Mouse (Mus musculus): ENCODE measurements around the gene Ypel1. TPM values are rescaled to one million over a fixed set of nuclear protein-coding genes. Genes with fewer than 3 reads are reported as not detected.

Ypel1 gene
- polyA plus RNA-seq, 1 experiment from 2014 or later: 119 TPM

DNA sequence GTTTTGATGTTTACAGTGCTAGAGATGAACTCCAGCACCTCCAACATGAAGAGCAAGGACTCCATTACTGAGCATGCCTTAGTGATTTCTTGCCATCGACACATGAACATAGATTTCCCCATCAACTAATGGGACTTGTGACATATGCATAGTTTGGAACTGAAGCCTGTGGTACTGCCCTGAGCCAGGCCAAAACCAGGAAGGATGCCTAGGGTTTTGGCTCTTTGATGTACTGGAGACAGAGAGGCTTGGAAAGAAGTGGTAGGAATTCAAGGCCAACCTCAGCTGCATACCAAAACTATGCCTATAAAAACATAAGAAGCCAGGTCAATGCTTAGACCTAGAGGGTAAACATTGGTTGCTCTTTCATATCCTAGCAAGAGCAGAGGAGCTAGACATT, 19.6 kb upstream of the Ypel1 start:
- H3K36me3 ChIP-seq (ENCODE audit: control insufficient read depth, insufficient read depth, low read length): no peaks in the 10 kb centered on the region; the same call in 1 of the 2 replicates
- 94% methylated on average over 1 of the region's 1 CpGs for WGBS

DNA sequence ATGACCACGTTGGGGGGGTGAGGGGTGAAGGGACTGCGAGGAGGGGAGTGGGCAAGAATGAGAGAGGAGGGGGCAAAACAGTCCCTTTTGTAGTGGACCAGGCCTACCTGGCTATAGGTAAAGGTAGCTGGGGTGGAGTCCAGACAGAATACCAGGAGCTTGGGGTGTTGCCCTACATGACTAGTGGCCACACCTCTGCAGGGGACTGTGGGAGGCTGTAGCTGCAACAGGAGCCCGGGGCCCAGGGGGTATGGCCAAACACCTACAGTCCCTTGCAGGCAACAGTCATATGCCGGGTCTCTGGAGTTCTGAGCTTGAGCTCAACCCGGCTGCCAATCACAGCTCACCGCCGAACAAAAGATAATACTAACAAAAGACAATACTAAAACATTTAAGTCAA, 17.4 kb upstream of the Ypel1 start:
- Histone ChIP-seq H3K9ac (ENCODE audit: low read length) (no peak overlapping the region), H3K4me3 (ENCODE audit: low read depth, low read length) (no peak overlapping the region), H3K4me2 (ENCODE audit: low read depth, low read length, severe bottlenecking) (no peak overlapping the region), H3K36me3 (ENCODE audit: control insufficient read depth, insufficient read depth, low read length) (no peaks in the 10 kb centered on the region; the same call in 1 of the 2 replicates), H3K9me3 (ENCODE audit: control insufficient read depth, low read length) (no peaks in the 10 kb centered on the region), H3K27me3 (ENCODE audit: control insufficient read depth, insufficient read depth, low read length) (no peaks in the 10 kb centered on the region), H3K4me1 (replicated peaks; ENCODE audit: control insufficient read depth, insufficient read depth, low read length) (no peaks in the 10 kb centered on the region), H3K27ac (ENCODE audit: low read depth, low read length) (no peak overlapping the region)
- no peak for DNase-seq (ENCODE audit: low spot score)
- 78% methylated on average over 7 of the region's 7 CpGs for WGBS
- ATAC-seq (replicated peaks; ENCODE audit: low FRiP score): no peak

More for the DNA sequence above, 19.6 kb upstream of the Ypel1 start:
- no peak overlapping the region for H3K4me2 ChIP-seq (ENCODE audit: low read depth, low read length, severe bottlenecking)
- H3K4me1 ChIP-seq (replicated peaks; ENCODE audit: control insufficient read depth, insufficient read depth, low read length): no peaks in the 10 kb centered on the region
- no peak overlapping the region for H3K4me3 ChIP-seq (ENCODE audit: low read depth, low read length)
- H3K9me3 ChIP-seq (ENCODE audit: control insufficient read depth, low read length): no peaks in the 10 kb centered on the region
- ATAC-seq (replicated peaks; ENCODE audit: low FRiP score): no peak
- no peak for DNase-seq (ENCODE audit: low spot score)
- no peak overlapping the region for H3K9ac ChIP-seq (ENCODE audit: low read length)
- no peaks in the 10 kb centered on the region for H3K27me3 ChIP-seq (ENCODE audit: control insufficient read depth, insufficient read depth, low read length)
- no peak overlapping the region for H3K27ac ChIP-seq (ENCODE audit: low read depth, low read length)

DNA sequence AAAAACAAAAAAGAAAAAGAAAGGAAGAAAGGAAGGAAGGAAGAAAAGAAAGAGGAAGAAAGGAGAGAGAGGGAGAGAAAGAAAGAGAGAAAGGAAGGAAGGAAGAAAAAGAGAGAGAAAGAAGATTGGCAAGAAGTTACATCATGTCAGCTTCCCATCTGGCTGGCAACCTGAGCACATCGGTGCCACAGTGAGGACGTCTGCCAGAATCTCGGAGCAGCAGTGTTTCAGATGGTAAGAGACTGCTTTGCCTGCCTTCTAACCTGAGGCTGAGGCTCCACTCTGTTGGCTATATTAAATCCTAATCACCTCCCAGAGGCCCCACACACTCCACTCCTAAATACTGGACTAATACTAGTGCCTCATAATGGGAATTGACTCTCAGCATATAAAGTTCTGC, 15.6 kb upstream of the Ypel1 start:
- no peaks in the 10 kb centered on the region for H3K9me3 ChIP-seq (ENCODE audit: control insufficient read depth, low read length)
- no peak overlapping the region for H3K27ac ChIP-seq (ENCODE audit: low read depth, low read length)
- H3K4me1 ChIP-seq (replicated peaks; ENCODE audit: control insufficient read depth, insufficient read depth, low read length): no peaks in the 10 kb centered on the region
- 91% methylated on average over 3 of the region's 3 CpGs for WGBS
- no peak overlapping the region for H3K4me2 ChIP-seq (ENCODE audit: low read depth, low read length, severe bottlenecking)
- H3K27me3 ChIP-seq (ENCODE audit: control insufficient read depth, insufficient read depth, low read length): no peaks in the 10 kb centered on the region
- ATAC-seq (replicated peaks; ENCODE audit: low FRiP score) (no peak), DNase-seq (ENCODE audit: low spot score) (no peak)
- no peak overlapping the region for H3K9ac ChIP-seq (ENCODE audit: low read length)
- no peaks in the 10 kb centered on the region; the same call in 1 of the 2 replicates for H3K36me3 ChIP-seq (ENCODE audit: control insufficient read depth, insufficient read depth, low read length)
- H3K4me3 ChIP-seq (ENCODE audit: low read depth, low read length): no peak overlapping the region

DNA sequence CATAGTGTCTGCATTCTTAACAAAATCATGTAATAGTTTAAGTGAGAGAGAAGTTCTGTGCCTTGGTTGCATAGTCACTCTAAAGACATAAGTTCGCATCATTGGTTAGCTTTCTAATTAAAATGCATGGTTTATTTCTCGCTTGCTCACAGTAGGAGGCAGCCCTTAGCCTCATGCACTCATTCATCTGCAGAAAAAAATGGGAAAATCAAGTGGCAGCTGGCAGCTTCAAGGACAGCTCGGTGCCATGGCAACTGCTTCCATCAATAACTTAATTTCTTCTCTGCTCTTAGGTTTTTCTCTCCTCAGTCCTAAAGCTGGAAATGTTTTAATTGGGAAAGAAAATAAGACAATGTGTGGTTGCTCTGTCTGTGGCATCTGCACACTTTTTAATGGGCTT, 13.9 kb upstream of the Ypel1 start:
- Histone ChIP-seq H3K4me1 (replicated peaks; ENCODE audit: control insufficient read depth, insufficient read depth, low read length) (no peaks in the 10 kb centered on the region), H3K36me3 (ENCODE audit: control insufficient read depth, insufficient read depth, low read length) (no peaks in the 10 kb centered on the region), H3K4me2 (ENCODE audit: low read depth, low read length, severe bottlenecking) (no peak overlapping the region), H3K27ac (ENCODE audit: low read depth, low read length) (no peak overlapping the region), H3K9me3 (ENCODE audit: control insufficient read depth, low read length) (no peaks in the 10 kb centered on the region), H3K27me3 (ENCODE audit: control insufficient read depth, insufficient read depth, low read length) (no peaks in the 10 kb centered on the region), H3K4me3 (ENCODE audit: low read depth, low read length) (no peak overlapping the region), H3K9ac (ENCODE audit: low read length) (no peak overlapping the region)
- WGBS: 35% methylated on average over 3 of the region's 3 CpGs
- ATAC-seq (replicated peaks; ENCODE audit: low FRiP score) (peak; percentile 55), DNase-seq (ENCODE audit: low spot score) (peak; percentile 48)

DNA sequence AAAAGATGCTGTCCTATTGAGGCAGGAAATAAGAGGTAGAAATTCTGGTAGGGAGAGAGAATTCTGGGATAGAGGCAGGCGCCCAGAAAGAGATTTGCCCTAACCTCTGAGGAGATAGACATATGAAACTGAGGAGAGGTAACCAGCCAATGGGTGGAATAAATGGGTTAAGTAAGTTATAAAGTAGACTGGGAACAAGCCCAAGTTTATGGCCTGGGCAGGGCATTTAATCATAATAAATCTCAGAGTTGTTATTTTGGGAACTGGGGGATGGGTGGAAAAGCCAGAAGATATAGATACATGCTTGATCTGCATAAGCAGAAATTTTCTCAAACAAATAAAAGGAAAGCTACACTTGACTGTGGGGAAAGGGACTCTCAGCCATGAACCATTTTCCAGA, 7.2 kb upstream of the Ypel1 start:
- 59% methylated on average over 1 of the region's 1 CpGs for WGBS
- no peaks in the 10 kb centered on the region for H3K27me3 ChIP-seq (ENCODE audit: control insufficient read depth, insufficient read depth, low read length)
- DNase-seq (ENCODE audit: low spot score) (no peak), ATAC-seq (replicated peaks; ENCODE audit: low FRiP score) (no peak)
- H3K9ac ChIP-seq (ENCODE audit: low read length): no peak overlapping the region
- H3K4me1 ChIP-seq (replicated peaks; ENCODE audit: control insufficient read depth, insufficient read depth, low read length): no peaks in the 10 kb centered on the region
- H3K9me3 ChIP-seq (ENCODE audit: control insufficient read depth, low read length): no peaks in the 10 kb centered on the region
- H3K27ac ChIP-seq (ENCODE audit: low read depth, low read length): no peak overlapping the region
- no peak overlapping the region for H3K4me2 ChIP-seq (ENCODE audit: low read depth, low read length, severe bottlenecking)
- H3K4me3 ChIP-seq (ENCODE audit: low read depth, low read length): no peak overlapping the region
- no peaks in the 10 kb centered on the region for H3K36me3 ChIP-seq (ENCODE audit: control insufficient read depth, insufficient read depth, low read length)

DNA sequence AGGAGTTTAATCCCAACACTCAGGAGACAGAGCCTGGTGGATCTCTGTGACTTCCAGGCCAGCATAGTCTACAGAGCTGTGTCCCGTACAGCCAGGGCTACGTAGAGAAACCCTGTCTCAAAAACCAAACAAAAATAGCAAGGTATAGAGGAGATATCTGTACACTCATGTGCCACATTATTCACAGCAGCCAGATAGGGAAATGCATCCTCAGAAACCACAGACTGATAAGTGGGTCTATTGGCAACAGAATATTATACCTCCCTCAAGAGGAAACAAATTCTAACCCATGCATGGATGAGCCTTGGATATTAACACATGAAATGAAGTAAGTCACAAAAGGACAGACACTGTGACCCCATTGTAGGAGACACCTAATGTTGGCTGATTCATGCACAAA, 1.9 kb upstream of the Ypel1 start:
- Histone ChIP-seq H3K9me3 (ENCODE audit: control insufficient read depth, low read length) (no peaks in the 10 kb centered on the region), H3K4me2 (ENCODE audit: low read depth, low read length, severe bottlenecking) (no peak overlapping the region), H3K27me3 (ENCODE audit: control insufficient read depth, insufficient read depth, low read length) (no peaks in the 10 kb centered on the region), H3K9ac (ENCODE audit: low read length) (no peak overlapping the region), H3K36me3 (ENCODE audit: control insufficient read depth, insufficient read depth, low read length) (peaks cover 3% of the 10 kb centered on the region; the same call in 1 of the 2 replicates), H3K27ac (ENCODE audit: low read depth, low read length) (no peak overlapping the region), H3K4me1 (replicated peaks; ENCODE audit: control insufficient read depth, insufficient read depth, low read length) (no peaks in the 10 kb centered on the region), H3K4me3 (ENCODE audit: low read depth, low read length) (no peak overlapping the region)
- 90% methylated on average over 2 of the region's 2 CpGs for WGBS
- ATAC-seq (replicated peaks; ENCODE audit: low FRiP score): no peak
- no peak for DNase-seq (ENCODE audit: low spot score)

DNA sequence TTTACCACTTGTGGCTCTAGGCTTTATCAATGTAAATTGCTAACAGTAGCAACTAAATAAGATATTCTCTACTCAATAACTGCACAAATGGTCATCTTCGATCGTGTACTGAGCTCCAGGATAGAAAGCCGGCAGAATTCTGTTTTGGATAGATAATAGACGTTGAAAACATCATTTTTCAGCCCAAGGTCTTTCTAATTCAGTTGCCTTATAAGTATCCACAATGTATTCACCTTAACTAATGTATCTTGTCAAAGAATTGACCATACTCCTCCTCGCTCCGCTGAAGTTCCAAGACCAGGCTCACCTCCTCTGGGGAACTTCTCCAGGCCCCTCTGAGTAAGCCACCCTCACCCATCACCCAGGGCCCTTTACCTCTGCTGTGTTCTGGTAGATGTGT, 1.2 kb downstream of the Ypel1 start:
- peak overlapping the region; percentile 86 for H3K4me3 ChIP-seq (ENCODE audit: low read depth, low read length)
- H3K27ac ChIP-seq (ENCODE audit: low read depth, low read length): no peak overlapping the region
- no peaks in the 10 kb centered on the region for H3K4me1 ChIP-seq (replicated peaks; ENCODE audit: control insufficient read depth, insufficient read depth, low read length)
- H3K4me2 ChIP-seq (ENCODE audit: low read depth, low read length, severe bottlenecking): peak overlapping the region; percentile 73
- H3K36me3 ChIP-seq (ENCODE audit: control insufficient read depth, insufficient read depth, low read length): peaks cover 12% of the 10 kb centered on the region
- 44% methylated on average over 6 of the region's 6 CpGs for WGBS
- no peak for DNase-seq (ENCODE audit: low spot score)
- ATAC-seq (replicated peaks; ENCODE audit: low FRiP score): no peak
- peak overlapping the region; percentile 97 for H3K9ac ChIP-seq (ENCODE audit: low read length)
- no peaks in the 10 kb centered on the region; the same call in 1 of the 2 replicates for H3K9me3 ChIP-seq (ENCODE audit: control insufficient read depth, low read length)
- no peaks in the 10 kb centered on the region for H3K27me3 ChIP-seq (ENCODE audit: control insufficient read depth, insufficient read depth, low read length)

DNA sequence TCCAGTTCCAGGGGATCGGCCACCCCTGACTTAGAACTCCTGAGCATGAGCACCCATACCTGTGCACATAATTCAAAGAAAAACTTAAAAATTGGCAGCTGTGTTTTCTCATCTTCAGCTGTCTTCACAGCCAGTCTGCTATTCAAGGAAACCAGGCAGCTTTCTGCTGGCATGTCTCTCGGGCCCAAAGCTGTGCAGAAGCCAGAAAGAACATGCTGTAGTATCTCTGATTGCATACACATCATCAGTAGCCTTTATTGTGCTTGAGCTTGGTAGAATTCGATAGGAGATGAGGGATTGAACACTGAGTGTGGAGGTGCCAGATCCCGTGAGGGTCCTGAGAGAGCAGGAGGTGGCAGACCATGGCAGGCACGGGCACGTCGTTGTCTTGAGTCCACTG, 3.5 kb downstream of the Ypel1 start:
- Histone ChIP-seq H3K27ac (ENCODE audit: low read depth, low read length) (no peak overlapping the region), H3K9ac (ENCODE audit: low read length) (no peak overlapping the region), H3K4me2 (ENCODE audit: low read depth, low read length, severe bottlenecking) (no peak overlapping the region), H3K36me3 (ENCODE audit: control insufficient read depth, insufficient read depth, low read length) (peaks cover 14% of the 10 kb centered on the region), H3K4me1 (replicated peaks; ENCODE audit: control insufficient read depth, insufficient read depth, low read length) (no peaks in the 10 kb centered on the region), H3K27me3 (ENCODE audit: control insufficient read depth, insufficient read depth, low read length) (no peaks in the 10 kb centered on the region), H3K4me3 (ENCODE audit: low read depth, low read length) (no peak overlapping the region), H3K9me3 (ENCODE audit: control insufficient read depth, low read length) (no peaks in the 10 kb centered on the region; the same call in 1 of the 2 replicates)
- 94% methylated on average over 7 of the region's 7 CpGs for WGBS
- DNase-seq (ENCODE audit: low spot score) (no peak), ATAC-seq (replicated peaks; ENCODE audit: low FRiP score) (no peak)

DNA sequence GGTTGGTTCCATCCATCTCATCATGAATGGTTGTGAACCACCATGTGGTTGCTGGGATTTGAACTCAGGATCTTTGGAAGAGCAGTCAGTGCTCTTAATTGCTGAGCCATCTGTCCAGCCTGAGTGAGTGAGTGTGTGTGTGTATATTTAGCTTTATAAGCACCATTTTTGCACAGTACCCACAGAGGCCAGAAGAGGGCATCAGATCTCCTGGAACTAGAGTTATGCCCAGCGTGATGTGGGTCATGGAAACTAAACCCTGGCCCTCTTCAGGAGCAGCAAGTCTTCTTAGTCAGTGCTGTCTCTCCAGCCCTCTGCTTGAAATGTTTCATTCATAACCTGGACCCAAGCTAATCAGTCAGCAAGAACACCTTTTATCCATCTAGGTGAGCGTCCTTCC, 6.8 kb downstream of the Ypel1 start:
- Histone ChIP-seq H3K9ac (ENCODE audit: low read length) (no peak overlapping the region), H3K27me3 (ENCODE audit: control insufficient read depth, insufficient read depth, low read length) (no peaks in the 10 kb centered on the region), H3K4me1 (replicated peaks; ENCODE audit: control insufficient read depth, insufficient read depth, low read length) (no peaks in the 10 kb centered on the region), H3K9me3 (ENCODE audit: control insufficient read depth, low read length) (no peaks in the 10 kb centered on the region; the same call in 1 of the 2 replicates), H3K36me3 (ENCODE audit: control insufficient read depth, insufficient read depth, low read length) (peaks cover 14% of the 10 kb centered on the region), H3K4me3 (ENCODE audit: low read depth, low read length) (no peak overlapping the region), H3K4me2 (ENCODE audit: low read depth, low read length, severe bottlenecking) (no peak overlapping the region), H3K27ac (ENCODE audit: low read depth, low read length) (no peak overlapping the region)
- WGBS: 96% methylated on average over 2 of the region's 2 CpGs
- DNase-seq (ENCODE audit: low spot score) (no peak), ATAC-seq (replicated peaks; ENCODE audit: low FRiP score) (no peak)
